Mouse (Mus musculus) gonadal fat pad, adult 2 months (tissue): Measurements from ENCODE around the gene Mrm3. TPM values are rescaled to one million over a fixed set of nuclear protein-coding genes. Genes with fewer than 3 reads are reported as not detected.

Source experiments
- DNase-seq: peaks from one replicate; pipeline ENCODE4 v3.0.0-alpha.2; 2012; ENCODE audit warnings: low read depth
- polyA plus RNA-seq: library from polyadenylated mRNA; depleted of rRNA; stranded (reverse); fragments of >200 nt; gene quantifications from 2 replicates; pipeline ENCODE4 v1.2.3, GENCODE M21; 2012; rRNA removed

The Mrm3 gene
- polyA plus RNA-seq, 1 experiment = 6.4 TPM

- DNase-seq = no peak
These were observed 45.1 kb downstream of the Mrm3 start for GRCm38 (mm10) chr11:76288645-76289044.

GRCm38 (mm10) chr11:76290367-76290766 lies 46.9 kb downstream of the Mrm3 start:
- no peak for DNase-seq

- no peak for DNase-seq
These were observed 48.4 kb downstream of the Mrm3 start for GRCm38 (mm10) chr11:76291960-76292359.

- DNase-seq = no peak
These were observed 48.9 kb downstream of the Mrm3 start for GRCm38 (mm10) chr11:76292398-76292797.

GRCm38 (mm10) chr11:76292831-76293230 lies 49.3 kb downstream of the Mrm3 start:
- DNase-seq = no peak

GRCm38 (mm10) chr11:76294078-76294477 lies 50.6 kb downstream of the Mrm3 start:
- no peak for DNase-seq

GRCm38 (mm10) chr11:76294836-76295235 lies 51.3 kb downstream of the Mrm3 start:
- DNase-seq = no peak

- DNase-seq = no peak
These were observed 53.7 kb downstream of the Mrm3 start for GRCm38 (mm10) chr11:76297252-76297651.

GRCm38 (mm10) chr11:76298457-76299000 lies 55.0 kb downstream of the Mrm3 start:
- no peak for DNase-seq

Other genes with a start within 250 kb of the Mrm3 start
- gene 1700016K19Rik, start 243.8 kb upstream of the Mrm3 start, polyA plus RNA-seq = 2.0 and 5.4 TPM in 2 replicates
- 27.2 and 44.8 TPM in 2 replicates for gene Rflnb, start 215.9 kb upstream of the Mrm3 start, polyA plus RNA-seq
- gene Vps53, start 64.1 kb upstream of the Mrm3 start, polyA plus RNA-seq = 30.1 and 35.1 TPM in 2 replicates
- gene Fam57a, start 64.0 kb upstream of the Mrm3 start, polyA plus RNA-seq = 5.8 and 9.2 TPM in 2 replicates
- 23.3 and 26.9 TPM in 2 replicates for gene Dbil5, start 26.1 kb upstream of the Mrm3 start, polyA plus RNA-seq
- 7.5 and 10.6 TPM in 2 replicates for gene Gemin4, start 26.1 kb upstream of the Mrm3 start, polyA plus RNA-seq
- gene Glod4, start within 50 bp of the Mrm3 start, polyA plus RNA-seq = 17.5 and 24.6 TPM in 2 replicates
- gene Nxn, start 155.4 kb downstream of the Mrm3 start, polyA plus RNA-seq = 21.9 and 22.2 TPM in 2 replicates
- 10.4 and 15.2 TPM in 2 replicates for gene Timm22, start 163.2 kb downstream of the Mrm3 start, polyA plus RNA-seq